ENCODE assay signal across 32 mouse cellular contexts in genomic region chr13:70744416-70745038, GRCm38 (mm10).
DNase-seq lines count a peak whose midpoint lies in the region; ATAC-seq and TF ChIP-seq lines count a peak whose summit lies in the region.
"Had no signal": no experiment of that assay in that cellular context is flagged by ENCODE, and none has a peak within 500 bp of the region (broad histone marks: within the 10 kb centered on the region; RNA-seq: fewer than 3 reads in every experiment).

No protein-coding gene starts in this region.

- 65% methylated on average over 5 of the region's 5 CpGs for WGBS in stomach, embryonic 14.5 days
- 69% methylated on average over 5 of the region's 5 CpGs for WGBS in forebrain, postnatal 0 days
- WGBS in midbrain, embryonic 10.5 days, result 87% methylated on average over 5 of the region's 5 CpGs

- H3K4me2 ChIP-seq in stomach, embryonic 14.5 days (replicated peaks; ENCODE audit: low read depth, low read length), result no peak overlapping the region
- no peak overlapping the region for H3K4me2 ChIP-seq in forebrain, postnatal 0 days (ENCODE audit: low read depth)
- H3K4me2 ChIP-seq: embryonic facial prominence, embryonic 12.5 days; forebrain, embryonic 13.5 days; heart, embryonic 12.5 days; hindbrain, embryonic 13.5 days; limb, embryonic 15.5 days; liver, embryonic 13.5 days; midbrain, embryonic 13.5 days had no signal

- peak; percentile 51 for ATAC-seq in activated CD4-positive, CD25-positive, alpha-beta regulatory T cell, adult 4 months
- 0 out of 2 replicates have a peak, but pooled peaks have one; percentile 18 for ATAC-seq in stomach, embryonic 14.5 days (ENCODE audit: insufficient number of reproducible peaks, insufficient read depth, low FRiP score, low read depth)
- no peak for ATAC-seq in forebrain, postnatal 0 days
- ATAC-seq: CD4-positive, CD25-positive, alpha-beta regulatory T cell, adult 4 months; forebrain, embryonic 13.5 days; inflammation-experienced regulatory T-cells, adult 6 months; lung, postnatal 0 days; midbrain, embryonic 13.5 days had no signal

- no peak for TF ChIP-seq CTCF in forebrain, postnatal 0 days (IDR thresholded peaks at IDR 0.05; ENCODE audit: low read depth)

- H3K9ac ChIP-seq in stomach, embryonic 14.5 days (replicated peaks; ENCODE audit: low read depth, low read length), result no peak overlapping the region
- H3K9ac ChIP-seq in forebrain, postnatal 0 days, result no peak overlapping the region
- H3K9ac ChIP-seq: embryonic facial prominence, embryonic 12.5 days; forebrain, embryonic 13.5 days; heart, embryonic 12.5 days; hindbrain, embryonic 13.5 days; limb, embryonic 15.5 days; liver, embryonic 13.5 days; midbrain, embryonic 13.5 days had no signal

- H3K4me1 ChIP-seq in stomach, embryonic 14.5 days (ENCODE audit: control insufficient read depth, insufficient read depth, low read length), result 0 out of 2 replicates have a peak, but pooled peaks cover 6% of the 10 kb centered on the region
- H3K4me1 ChIP-seq in forebrain, postnatal 0 days (ENCODE audit: insufficient read depth), result no peaks in the 10 kb centered on the region
- peaks cover 20% of the 10 kb centered on the region; the same call in 1 of the 2 replicates for H3K4me1 ChIP-seq in midbrain, embryonic 10.5 days
- H3K4me1 ChIP-seq: forebrain, embryonic 13.5 days; liver, embryonic 13.5 days had no signal

- no peaks in the 10 kb centered on the region for H3K36me3 ChIP-seq in stomach, embryonic 14.5 days (ENCODE audit: control insufficient read depth, insufficient read depth, low read length)
- H3K36me3 ChIP-seq in forebrain, postnatal 0 days (ENCODE audit: insufficient read depth), result no peaks in the 10 kb centered on the region
- no peaks in the 10 kb centered on the region for H3K36me3 ChIP-seq in midbrain, embryonic 10.5 days
- H3K36me3 ChIP-seq: embryonic facial prominence, embryonic 12.5 days; heart, embryonic 12.5 days; hindbrain, embryonic 13.5 days; limb, embryonic 15.5 days; liver, embryonic 13.5 days; midbrain, embryonic 13.5 days had no signal

- peak overlapping the region; percentile 83 for H3K27ac ChIP-seq in stomach, embryonic 14.5 days (ENCODE audit: low read length)
- no peak overlapping the region for H3K27ac ChIP-seq in forebrain, postnatal 0 days (ENCODE audit: low read depth, low read length)
- no peak overlapping the region for H3K27ac ChIP-seq in midbrain, embryonic 10.5 days (replicated peaks)
- H3K27ac ChIP-seq: embryonic facial prominence, embryonic 12.5 days; forebrain, embryonic 13.5 days; heart, adult 2 months; hindbrain, embryonic 13.5 days; kidney, postnatal 0 days; limb, embryonic 15.5 days; liver, embryonic 13.5 days; midbrain, embryonic 13.5 days had no signal

- peak; percentile 78 for DNase-seq in 3T3-L1 (ENCODE audit: low read depth, low spot score)
- DNase-seq in fibroblast of lung, adult 2 months (ENCODE audit: low read depth), result peak; percentile 90
- DNase-seq in urinary bladder, adult 2 months (ENCODE audit: low spot score), result no peak
- no peak for DNase-seq in forebrain, postnatal 0 days
- no peak for DNase-seq in frontal cortex, postnatal 25 days (ENCODE audit: low spot score in 2 of 2)
- DNase-seq in midbrain, embryonic 10.5 days (ENCODE audit: low spot score), result no peak
- DNase-seq: adrenal gland, postnatal 14 days; cerebellum, adult 11 months; cerebellum, adult 9-10 months; cerebellum, postnatal 36 days; heart, adult 2 months; heart, postnatal 4 days; kidney, adult 8-10 months; layer of hippocampus, adult 9-11 months; liver, embryonic 13.5 days; lung, adult 18-20 months; lung, postnatal 4 days; right cerebral cortex, postnatal 25 days; thymus, postnatal 4 days had no signal

- H3K9me3 ChIP-seq in stomach, embryonic 14.5 days (ENCODE audit: control insufficient read depth, low read depth, low read length), result no peaks in the 10 kb centered on the region
- H3K9me3 ChIP-seq in forebrain, postnatal 0 days (ENCODE audit: low read length), result no peaks in the 10 kb centered on the region
- H3K9me3 ChIP-seq in midbrain, embryonic 10.5 days (replicated peaks), result no peaks in the 10 kb centered on the region
- H3K9me3 ChIP-seq: embryonic facial prominence, embryonic 12.5 days; forebrain, embryonic 13.5 days; heart, embryonic 12.5 days; hindbrain, embryonic 13.5 days; limb, embryonic 15.5 days; liver, embryonic 13.5 days; midbrain, embryonic 13.5 days had no signal

- H3K27me3 ChIP-seq in stomach, embryonic 14.5 days (ENCODE audit: control insufficient read depth, insufficient read depth, low read length), result no peaks in the 10 kb centered on the region
- no peaks in the 10 kb centered on the region for H3K27me3 ChIP-seq in forebrain, postnatal 0 days (ENCODE audit: insufficient read depth, low read length)
- H3K27me3 ChIP-seq in midbrain, embryonic 10.5 days (ENCODE audit: low read depth, poor library complexity, severe bottlenecking), result no peaks in the 10 kb centered on the region
- H3K27me3 ChIP-seq: forebrain, embryonic 13.5 days; hindbrain, embryonic 13.5 days; limb, embryonic 15.5 days; liver, embryonic 13.5 days; megakaryocyte, embryonic 14.5 days; midbrain, embryonic 13.5 days had no signal

- no peak overlapping the region for H3K4me3 ChIP-seq in stomach, embryonic 14.5 days (ENCODE audit: low read depth, low read length)
- H3K4me3 ChIP-seq in forebrain, postnatal 0 days (ENCODE audit: low read depth, low read length), result no peak overlapping the region
- H3K4me3 ChIP-seq in midbrain, embryonic 10.5 days, result no peak overlapping the region
- H3K4me3 ChIP-seq: embryonic facial prominence, embryonic 12.5 days; forebrain, embryonic 13.5 days; heart, adult 2 months; heart, embryonic 12.5 days; hindbrain, embryonic 13.5 days; limb, embryonic 15.5 days; liver, embryonic 13.5 days; megakaryocyte, embryonic 14.5 days; midbrain, embryonic 13.5 days had no signal

Comparison
In these comparisons a context has a peak if more than half of its experiments do, and no peak if none do; other contexts are left out.
1. DNase-seq: peak in 3T3-L1 (single experiment) and fibroblast of lung, adult 2 months (single experiment); none in urinary bladder, adult 2 months (single experiment), forebrain, postnatal 0 days (single experiment), frontal cortex, postnatal 25 days (0 of 2) and midbrain, embryonic 10.5 days (single experiment).